Mouse (Mus musculus) lung, embryonic 14.5 days (tissue): Measurements from ENCODE around the gene Pus1. TPM values are rescaled to one million over a fixed set of nuclear protein-coding genes. Genes with fewer than 3 reads are reported as not detected.

Experiments
- ATAC-seq: fragments of 200-750 bp; cut with Nextera tagmentation; 2 replicates; pipeline ENCODE4 v1.8.0; 2017; ENCODE audit warnings: mild to moderate bottlenecking, moderate TSS enrichment, moderate library complexity; ENCODE audit not compliant: insufficient read depth
- DNase-seq: peaks from one replicate; pipeline ENCODE4 v3.0.0-alpha.2; 2015
- H3K27ac ChIP-seq: fragments of 300-500 bp; sonication (generic); 2 replicates; pipeline ENCODE4 v1.5.1; 2014; ENCODE audit warnings: low read depth, mild to moderate bottlenecking, moderate library complexity
- H3K27me3 ChIP-seq: fragments of 300-500 bp; sonication (generic); 2 replicates; pipeline ENCODE4 v1.6.1; 2014; ENCODE audit warnings: low read length, control low read depth; ENCODE audit not compliant: insufficient read depth
- H3K36me3 ChIP-seq: fragments of 300-500 bp; sonication (generic); 2 replicates; pipeline ENCODE4 v1.6.1; 2014; ENCODE audit warnings: control low read depth; ENCODE audit not compliant: insufficient read depth
- H3K4me1 ChIP-seq: fragments of 300-500 bp; sonication (generic); 2 replicates; pipeline ENCODE4 v1.6.1; 2014; ENCODE audit warnings: antibody characterized with exemption, control low read depth; ENCODE audit not compliant: insufficient read depth
- H3K4me2 ChIP-seq: fragments of 300-500 bp; sonication (generic); 2 replicates; pipeline ENCODE4 v1.6.1; 2014; ENCODE audit warnings: mild to moderate bottlenecking
- H3K4me3 ChIP-seq: fragments of 300-500 bp; sonication (generic); 2 replicates; pipeline ENCODE4 v1.5.1; 2014; ENCODE audit warnings: low read depth, low read length
- H3K9ac ChIP-seq: fragments of 300-500 bp; sonication (generic); 2 replicates; pipeline ENCODE4 v1.6.1; 2014
- H3K9me3 ChIP-seq: fragments of 300-500 bp; sonication (generic); 2 replicates; pipeline ENCODE4 v1.6.1; 2016; ENCODE audit warnings: low read depth, low read length, control low read depth
- CTCF ChIP-seq: IDR thresholded peaks from 2 replicates; pipeline ENCODE4 v1.5.1; 2016; ENCODE audit warnings: antibody characterized with exemption, low read depth
- WGBS: fragments of 180-500 bp; shearing (Covaris S2); extraction: QIAGEN DNeasy Blood & Tissue Kit; methylation state at CpG from one replicate; pipeline ENCODE4 v1.1.7; 2014; 5-methylcytosine and 5-hydroxymethylcytosine counted together
- polyA plus RNA-seq: library from polyadenylated mRNA; unstranded; fragments of >200 nt; fragmentation: Nextera tagmentation; extraction: Ambion mirVana; gene quantifications from 2 replicates; pipeline ENCODE4 v1.2.1, GENCODE M21; 2014

The Pus1 gene
- polyA plus RNA-seq, 1 experiment from 2014 or later: 22.4 TPM

- peak within 1 kb of the TSS; percentile 96 for H3K27ac ChIP-seq
- no peaks in the 10 kb centered on the region for H3K27me3 ChIP-seq
- peak; percentile 76 for TF ChIP-seq CTCF
- H3K4me2 ChIP-seq: peak within 1 kb of the TSS; percentile 65
- peak within 1 kb of the TSS; percentile 89 for H3K9ac ChIP-seq
- peak within 1 kb of the TSS; percentile 95 for H3K4me3 ChIP-seq
- peaks cover 34% of the 10 kb centered on the region for H3K36me3 ChIP-seq
- under 1% methylated on average over 83 of the region's 83 CpGs for WGBS
- DNase-seq (peak; percentile 100), ATAC-seq (peak; percentile 98)
- no peaks in the 10 kb centered on the region for H3K9me3 ChIP-seq
- H3K4me1 ChIP-seq: peaks cover 7% of the 10 kb centered on the region; the same call in 1 of the 2 replicates
Observed at GRCm38 (mm10) chr5:110770448-110771158, 9.9 kb downstream of the Pus1 start, which contains the start of gene Ep400. Ep400 (minus strand) TSS chr5:110770717.

GRCm38 (mm10) chr5:110770031-110770445 lies 10.4 kb downstream of the Pus1 start:
- Histone ChIP-seq H3K27me3 (no peaks in the 10 kb centered on the region), H3K9me3 (no peaks in the 10 kb centered on the region), H3K9ac (peak overlapping the region; percentile 89), H3K4me3 (peak overlapping the region; percentile 95), H3K27ac (peak overlapping the region; percentile 96), H3K36me3 (peaks cover 29% of the 10 kb centered on the region), H3K4me1 (peaks cover 7% of the 10 kb centered on the region; the same call in 1 of the 2 replicates), H3K4me2 (peak overlapping the region; percentile 65)
- no peak for TF ChIP-seq CTCF
- ATAC-seq (peak; percentile 61), DNase-seq (peak; percentile 74)
- under 1% methylated on average over 56 of the region's 58 CpGs for WGBS

GRCm38 (mm10) chr5:110769272-110769671 lies 11.2 kb downstream of the Pus1 start:
- no peaks in the 10 kb centered on the region for H3K9me3 ChIP-seq
- peaks cover 22% of the 10 kb centered on the region for H3K36me3 ChIP-seq
- WGBS: 51% methylated on average over 4 of the region's 4 CpGs
- no peak for ATAC-seq
- no peak overlapping the region for H3K27ac ChIP-seq
- H3K9ac ChIP-seq: peak overlapping the region; percentile 89
- peak overlapping the region; percentile 95 for H3K4me3 ChIP-seq
- no peaks in the 10 kb centered on the region for H3K27me3 ChIP-seq
- TF ChIP-seq CTCF: no peak
- H3K4me2 ChIP-seq: peak overlapping the region; percentile 65
- H3K4me1 ChIP-seq: peaks cover 7% of the 10 kb centered on the region; the same call in 1 of the 2 replicates
- DNase-seq: no peak

- no peak overlapping the region for H3K9ac ChIP-seq
- H3K36me3 ChIP-seq: no peaks in the 10 kb centered on the region
- no peak overlapping the region for H3K27ac ChIP-seq
- no peak overlapping the region for H3K4me2 ChIP-seq
- 88% methylated on average over 8 of the region's 8 CpGs for WGBS
- H3K27me3 ChIP-seq: no peaks in the 10 kb centered on the region
- ATAC-seq (no peak), DNase-seq (no peak)
- no peak for TF ChIP-seq CTCF
- H3K9me3 ChIP-seq: no peaks in the 10 kb centered on the region
- H3K4me3 ChIP-seq: no peak overlapping the region
- H3K4me1 ChIP-seq: peaks cover 2% of the 10 kb centered on the region; the same call in 1 of the 2 replicates
Observed at GRCm38 (mm10) chr5:110763890-110764289, 16.6 kb downstream of the Pus1 start.

GRCm38 (mm10) chr5:110745021-110745420 lies 35.4 kb downstream of the Pus1 start:
- TF ChIP-seq CTCF: no peak
- 66% methylated on average over 1 of the region's 1 CpGs for WGBS
- no peak overlapping the region for H3K4me3 ChIP-seq
- no peak overlapping the region for H3K9ac ChIP-seq
- ATAC-seq: no peak
- no peak for DNase-seq
- H3K27me3 ChIP-seq: no peaks in the 10 kb centered on the region
- H3K36me3 ChIP-seq: peaks cover 15% of the 10 kb centered on the region
- H3K4me1 ChIP-seq: no peaks in the 10 kb centered on the region
- no peak overlapping the region for H3K27ac ChIP-seq
- no peak overlapping the region for H3K4me2 ChIP-seq
- no peaks in the 10 kb centered on the region for H3K9me3 ChIP-seq

- Histone ChIP-seq H3K9me3 (no peaks in the 10 kb centered on the region), H3K36me3 (peaks cover 52% of the 10 kb centered on the region), H3K27ac (no peak overlapping the region), H3K9ac (no peak overlapping the region), H3K4me1 (no peaks in the 10 kb centered on the region), H3K4me2 (no peak overlapping the region), H3K27me3 (no peaks in the 10 kb centered on the region), H3K4me3 (no peak overlapping the region)
- no peak for TF ChIP-seq CTCF
- no peak for DNase-seq
- no peak for ATAC-seq
- WGBS: 94% methylated on average over 7 of the region's 7 CpGs
Observed at GRCm38 (mm10) chr5:110739496-110740275, 40.8 kb downstream of the Pus1 start.

- no peak for TF ChIP-seq CTCF
- DNase-seq: no peak
- Histone ChIP-seq H3K27ac (no peak overlapping the region), H3K27me3 (no peaks in the 10 kb centered on the region), H3K4me1 (no peaks in the 10 kb centered on the region), H3K9ac (no peak overlapping the region), H3K36me3 (peaks cover 80% of the 10 kb centered on the region), H3K4me2 (no peak overlapping the region), H3K9me3 (no peaks in the 10 kb centered on the region), H3K4me3 (no peak overlapping the region)
- no peak for ATAC-seq
- 94% methylated on average over 1 of the region's 1 CpGs for WGBS
Observed at GRCm38 (mm10) chr5:110735606-110736005, 44.9 kb downstream of the Pus1 start.
